ENCODE assay signal across 22 mouse cellular contexts in genomic region chr1:34507986-34508385, GRCm38 (mm10). TPM values are rescaled to one million over a fixed set of nuclear protein-coding genes. Genes with fewer than 3 reads are reported as not detected.
"Had no signal": no experiment of that assay in that cellular context is flagged by ENCODE, and none has a peak within 500 bp of the region (broad histone marks: within the 10 kb centered on the region; RNA-seq: fewer than 3 reads in every experiment).

No protein-coding gene starts in this region.

- DNase-seq: left cerebral cortex, postnatal 4 days; liver; liver, embryonic 13.5 days; liver, postnatal 0 days; lung, adult 18-20 months; lung, adult 2 months; lung, embryonic 14.5 days; lung, postnatal 10 days; lung, postnatal 14 days; lung, postnatal 36 days; lung, postnatal 4 days; midbrain, embryonic 14.5 days had no signal

RNA-seq across cellular contexts. Expression of gene Prss39, which starts 9.8 kb away (rescaled TPM):
- total RNA-seq: left cerebral cortex, postnatal 10 days; left cerebral cortex, postnatal 14 days; left cerebral cortex, postnatal 25 days; left cerebral cortex, postnatal 36 days; left cerebral cortex, postnatal 4 days; liver, adult 2 months; megakaryocyte progenitor cell, adult 5-6 weeks; megakaryocyte, adult 5-6 weeks; midbrain, postnatal 0 days; monocyte, adult 5-6 weeks had no signal

RNA-seq across cellular contexts. Expression of gene Cfc1, which starts 27.5 kb away (rescaled TPM):
- total RNA-seq: left cerebral cortex, postnatal 10 days; left cerebral cortex, postnatal 14 days; left cerebral cortex, postnatal 25 days; left cerebral cortex, postnatal 36 days; left cerebral cortex, postnatal 4 days; liver, adult 2 months; megakaryocyte, adult 5-6 weeks; megakaryocyte-erythroid progenitor cell, adult 5-6 weeks; midbrain, postnatal 0 days; monocyte, adult 5-6 weeks had no signal

RNA-seq across cellular contexts. Expression of gene Prss40, which starts 52.8 kb away (rescaled TPM):
- total RNA-seq: left cerebral cortex, postnatal 10 days; left cerebral cortex, postnatal 14 days; left cerebral cortex, postnatal 25 days; left cerebral cortex, postnatal 36 days; left cerebral cortex, postnatal 4 days; liver, adult 2 months; megakaryocyte progenitor cell, adult 5-6 weeks; megakaryocyte, adult 5-6 weeks; megakaryocyte-erythroid progenitor cell, adult 5-6 weeks; midbrain, postnatal 0 days; monocyte, adult 5-6 weeks had no signal
